Mouse (Mus musculus): ENCODE data around the gene Arf1.

Arf1 gene

DNA sequence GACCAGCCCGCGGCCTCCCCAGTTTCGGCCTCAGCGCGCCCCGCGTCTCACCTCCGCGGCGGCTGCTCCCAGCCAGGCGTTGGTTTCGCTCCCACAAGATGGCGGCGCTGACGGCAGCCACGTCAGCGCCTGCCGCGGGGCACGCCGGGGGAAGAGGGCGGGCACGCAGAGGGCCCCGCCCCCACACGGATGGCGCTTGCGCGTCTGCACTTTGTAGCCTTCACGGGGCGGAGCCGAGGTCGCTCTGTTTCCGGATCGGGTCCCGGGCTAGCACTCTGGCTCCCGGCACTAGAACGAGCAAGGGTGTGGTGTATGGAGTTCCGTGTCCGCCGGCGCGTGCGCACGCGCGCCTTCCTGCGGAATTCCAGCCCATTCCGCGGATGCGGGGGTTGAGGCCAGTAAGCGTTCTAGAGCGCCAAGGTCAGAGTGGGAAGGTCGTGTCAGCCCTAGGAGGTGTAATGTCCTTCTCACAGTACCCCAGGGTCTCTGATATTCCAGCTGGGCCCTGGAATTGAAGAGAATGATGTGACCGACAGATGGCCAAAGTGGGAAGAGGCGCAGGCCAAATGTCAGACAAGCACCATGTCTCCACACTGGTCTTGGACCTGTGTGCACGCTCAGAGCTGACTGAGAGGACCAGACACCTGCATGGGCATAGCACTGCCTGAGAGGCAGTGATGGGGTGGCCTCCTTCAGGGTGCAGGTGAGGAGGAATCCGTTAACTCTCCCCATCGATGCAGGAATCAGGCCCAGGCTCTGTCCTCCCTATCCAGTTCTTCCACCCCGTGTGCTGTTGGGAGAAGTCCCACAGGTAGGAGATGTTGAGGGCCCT is at the start of gene Arf1:
Arf1 (minus strand) TSS at position 149 of the 832 bp plus-strand sequence.
- peak; percentile 91 to 94 for DNase-seq (ENCODE audit: low spot score in 2 of 2)

DNA sequence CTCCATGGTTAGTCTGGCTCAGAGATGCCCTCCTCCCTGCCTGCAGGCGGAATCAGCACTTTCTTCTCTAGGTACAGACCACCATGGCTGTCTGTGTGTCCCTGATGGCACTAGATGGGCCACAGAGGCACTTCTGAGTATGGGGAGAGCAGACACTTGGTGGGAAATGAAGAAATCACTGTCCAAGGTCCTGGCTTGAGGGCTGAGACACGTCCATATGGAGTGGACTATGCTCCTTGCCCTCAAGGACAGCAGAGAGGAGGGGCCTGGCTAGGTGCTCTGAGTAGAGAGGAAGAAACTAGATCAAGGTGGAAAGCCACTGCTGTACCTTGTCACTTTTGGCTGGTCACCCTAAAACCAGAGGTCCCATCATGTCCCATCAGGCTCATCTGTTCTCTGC is 48.8 kb upstream of the Arf1 start:
- DNase-seq (ENCODE audit: low spot score in 2 of 2) = no peak

DNA sequence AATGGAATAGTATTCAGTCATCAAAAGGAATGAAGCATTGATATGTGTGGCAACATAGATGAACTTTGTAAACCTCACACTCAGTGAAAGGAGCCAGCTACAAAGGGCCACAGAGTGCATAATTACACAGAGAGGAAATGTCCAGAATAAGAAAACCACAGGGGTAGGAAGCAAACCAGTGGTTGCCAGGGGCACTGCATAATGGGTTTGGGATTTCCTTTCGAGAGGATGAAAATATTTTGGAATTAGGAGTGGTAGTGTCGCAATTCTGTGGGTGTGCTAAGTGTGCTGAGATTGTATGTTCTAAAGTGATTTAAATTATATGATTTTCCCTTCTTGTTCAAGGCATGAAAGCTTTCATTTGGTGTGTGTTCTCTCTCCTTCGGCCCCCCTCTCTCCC is 46.1 kb upstream of the Arf1 start:
- DNase-seq (ENCODE audit: low spot score in 2 of 2) = no peak

DNA sequence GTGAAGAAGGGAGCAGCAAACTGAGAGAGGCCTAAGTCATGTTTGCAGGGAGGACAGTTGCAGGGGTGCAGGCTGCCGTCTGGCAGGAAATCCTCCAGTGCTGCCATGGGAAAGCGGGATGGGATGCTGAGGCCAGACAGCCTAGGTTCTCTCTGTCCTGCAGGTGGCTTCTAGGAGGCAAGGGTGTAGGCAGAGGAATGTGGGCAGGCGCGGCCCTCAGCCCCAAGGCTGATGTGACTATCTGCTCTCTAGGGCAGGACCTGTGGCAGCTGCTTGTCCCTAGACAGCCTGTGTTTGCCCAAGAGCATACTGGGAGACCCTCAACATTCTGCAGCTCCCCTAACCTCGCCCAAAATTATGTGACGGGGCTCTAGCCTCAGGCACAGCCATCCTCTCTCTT is 38.7 kb upstream of the Arf1 start:
- no peak for DNase-seq (ENCODE audit: low spot score in 2 of 2)

DNA sequence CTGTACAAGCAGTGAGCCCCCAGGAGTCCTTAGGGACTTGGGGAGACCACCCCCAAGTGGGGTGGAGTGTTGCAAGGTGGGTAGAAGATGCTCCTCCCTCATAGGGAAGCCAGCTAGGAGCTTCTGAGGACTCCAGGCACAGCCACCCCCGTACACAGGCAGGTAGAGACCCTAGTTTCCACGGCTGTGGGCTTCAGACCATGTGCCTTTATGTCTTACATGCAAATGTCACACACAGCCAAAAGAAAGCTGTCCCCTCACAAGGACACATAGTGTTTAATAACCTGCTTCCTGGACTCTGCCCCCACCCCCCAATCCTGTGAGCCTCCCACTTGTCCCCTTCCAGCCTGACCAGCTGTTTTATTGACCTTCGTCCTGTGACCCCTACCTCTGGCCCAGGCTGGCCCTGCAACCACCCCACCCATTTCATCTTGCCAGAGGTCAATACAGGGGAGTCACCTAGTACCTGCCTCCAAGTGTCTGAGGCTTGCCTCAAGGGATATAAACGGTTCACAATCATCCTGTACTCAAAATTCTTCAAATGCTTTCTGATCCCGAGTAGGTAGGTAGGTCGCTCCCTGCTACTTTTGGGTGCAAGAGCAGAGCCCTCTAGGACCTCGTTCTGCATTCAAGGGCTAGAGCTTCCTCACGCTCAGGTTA is 37.2 kb upstream of the Arf1 start:
- DNase-seq (ENCODE audit: low spot score in 2 of 2) = no peak

DNA sequence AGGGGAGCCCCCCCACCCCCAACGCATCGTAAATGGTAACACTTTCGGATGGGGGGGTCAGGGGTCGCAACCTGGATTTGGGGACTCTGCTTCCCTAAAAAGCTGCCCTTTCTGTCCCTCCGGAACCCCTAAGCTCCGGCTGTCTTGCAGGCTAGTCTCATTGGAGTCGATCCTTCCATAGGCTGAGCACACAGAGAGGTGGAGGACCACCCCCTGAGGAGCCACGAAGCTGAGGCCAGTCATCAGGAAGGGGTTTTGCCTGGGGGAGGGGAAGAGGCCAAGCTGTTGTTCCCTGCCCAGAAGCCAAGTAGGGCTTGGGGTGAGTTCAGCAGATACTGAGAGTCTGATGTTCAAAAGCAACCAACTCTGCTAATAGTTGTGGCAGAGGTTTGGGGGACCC is 36.5 kb upstream of the Arf1 start:
- no peak for DNase-seq (ENCODE audit: low spot score in 2 of 2)

DNA sequence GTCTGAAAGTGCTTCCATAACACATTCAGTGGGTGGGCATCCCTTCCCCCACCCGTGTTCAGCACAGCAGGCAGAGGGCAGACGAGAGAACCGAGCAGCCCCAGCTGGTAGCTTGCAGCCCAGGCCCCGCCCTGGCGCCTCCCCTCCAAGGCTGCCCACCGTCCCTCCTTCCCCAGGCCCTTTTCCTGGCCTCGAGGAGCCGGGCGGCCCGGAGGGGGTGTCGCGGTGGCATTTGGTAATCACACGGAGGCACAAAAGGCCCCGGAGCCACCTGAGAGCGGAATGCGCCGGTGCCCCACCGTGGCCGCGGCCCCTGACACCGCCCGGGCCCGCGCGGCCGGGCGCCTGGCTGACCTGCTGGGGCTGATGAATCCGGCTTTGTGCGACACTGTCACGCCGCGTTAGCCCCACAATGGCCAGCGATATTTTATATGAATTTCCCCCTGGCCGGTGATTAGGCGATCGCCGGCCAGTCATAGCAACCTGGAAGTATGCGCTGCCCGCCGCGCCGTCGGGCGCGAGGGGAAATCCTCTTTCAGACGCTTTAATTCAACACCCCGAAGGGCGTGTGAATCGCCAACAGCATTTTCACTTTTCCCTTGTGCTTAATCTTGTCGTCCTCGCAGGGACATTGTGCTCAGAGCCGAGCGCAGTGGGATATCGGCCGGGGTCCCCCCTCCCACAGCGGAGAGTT is 35.9 kb upstream of the Arf1 start:
- DNase-seq (ENCODE audit: low spot score in 2 of 2) = peak; percentile 6 to 7

DNA sequence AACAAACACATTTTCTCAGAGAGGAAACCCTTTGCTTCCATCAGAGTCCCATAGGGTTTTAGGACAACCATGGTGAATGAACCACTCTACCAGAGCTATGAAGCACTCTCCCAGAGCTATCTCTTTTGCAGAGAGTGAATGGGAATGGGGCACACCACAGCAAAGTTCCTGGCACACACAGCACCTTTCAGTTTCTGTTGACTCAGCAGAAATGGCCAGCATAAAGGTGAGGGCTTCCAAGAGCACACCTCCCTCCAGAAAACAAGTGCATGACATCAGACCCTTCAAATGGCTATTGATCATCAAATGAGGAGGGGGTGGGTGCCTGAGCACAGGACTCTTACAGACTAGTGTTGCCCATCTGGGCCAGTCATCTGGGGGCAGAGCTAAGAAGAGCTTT is 34.2 kb upstream of the Arf1 start:
- DNase-seq (ENCODE audit: low spot score in 2 of 2) = no peak

DNA sequence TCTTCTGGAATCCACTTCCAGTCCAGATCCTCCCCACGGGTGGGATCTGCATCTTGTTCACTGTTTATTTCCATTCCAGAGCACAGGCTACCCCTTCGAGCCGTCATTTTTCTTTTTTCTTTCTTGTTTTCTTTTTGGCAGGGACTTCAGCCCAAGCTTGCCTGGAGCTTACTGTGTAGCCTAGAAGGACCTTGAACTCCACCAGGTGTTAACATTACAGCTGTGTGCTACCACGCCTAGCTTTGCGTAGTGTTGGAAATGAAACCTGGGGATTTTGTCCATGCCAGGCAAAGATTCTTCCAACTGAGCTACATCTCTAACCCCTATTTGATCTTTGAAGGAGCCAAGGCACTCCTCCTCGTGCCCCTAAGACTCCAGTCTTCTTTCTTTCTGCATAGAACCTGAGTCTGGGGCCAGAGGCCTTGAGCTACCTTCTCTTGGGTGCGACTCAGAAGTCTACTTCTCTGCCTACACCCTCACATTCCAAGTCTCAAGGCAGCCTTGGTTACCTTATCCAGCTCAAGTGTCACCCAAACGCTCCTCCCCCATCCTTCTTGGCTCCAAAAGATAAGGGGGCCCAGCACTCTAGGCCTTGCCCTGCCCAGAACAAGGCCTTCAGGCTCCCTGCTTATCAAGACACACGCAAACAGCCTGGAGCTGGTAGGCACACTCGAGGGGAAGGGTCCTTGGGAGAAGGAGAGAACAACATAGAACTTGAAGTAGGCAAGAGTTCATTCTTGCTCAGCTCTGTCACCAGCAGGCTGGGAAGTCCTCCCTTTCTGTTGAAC is 32.8 kb upstream of the Arf1 start:
- no peak for DNase-seq (ENCODE audit: low spot score in 2 of 2)

DNA sequence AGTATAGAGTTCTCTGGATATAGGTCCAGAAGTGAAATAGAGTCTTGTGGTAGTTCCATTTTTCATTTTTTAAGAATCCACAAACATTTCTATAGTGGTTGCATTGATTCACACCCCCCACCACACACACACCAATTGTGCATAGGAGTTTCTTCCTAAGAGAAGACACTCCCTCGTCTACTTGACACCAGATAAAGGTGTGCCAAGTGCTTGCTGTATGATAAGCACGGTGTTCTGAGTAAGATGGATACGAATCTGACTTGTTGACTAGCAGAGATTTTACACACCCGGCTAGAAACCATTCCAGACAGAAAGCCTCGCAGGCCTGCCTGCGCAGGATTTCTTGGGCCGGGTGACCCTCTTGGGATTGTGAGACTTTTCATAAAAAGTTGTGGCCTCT is 31.6 kb upstream of the Arf1 start:
- no peak for DNase-seq (ENCODE audit: low spot score in 2 of 2)

DNA sequence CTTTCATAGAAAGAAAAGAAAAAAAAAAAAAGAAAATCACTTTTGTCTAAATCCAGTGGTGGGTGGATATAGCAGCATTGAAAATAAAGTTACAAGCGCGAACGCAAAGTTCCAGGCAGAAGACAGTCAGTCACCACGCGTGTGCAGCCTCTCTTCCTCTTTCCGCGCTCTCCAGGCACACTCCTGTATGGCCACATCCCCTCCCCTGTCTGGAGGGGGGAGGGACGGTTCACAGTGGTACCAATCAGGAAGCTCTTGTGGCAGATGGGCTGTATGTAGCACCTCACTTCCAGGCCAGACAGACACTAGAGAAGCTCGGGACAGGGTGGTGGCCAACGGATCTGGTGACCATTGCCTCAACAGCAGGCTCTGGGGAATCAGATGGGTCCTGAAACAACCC is 20.0 kb upstream of the Arf1 start:
- no peak for DNase-seq (ENCODE audit: low spot score in 2 of 2)

DNA sequence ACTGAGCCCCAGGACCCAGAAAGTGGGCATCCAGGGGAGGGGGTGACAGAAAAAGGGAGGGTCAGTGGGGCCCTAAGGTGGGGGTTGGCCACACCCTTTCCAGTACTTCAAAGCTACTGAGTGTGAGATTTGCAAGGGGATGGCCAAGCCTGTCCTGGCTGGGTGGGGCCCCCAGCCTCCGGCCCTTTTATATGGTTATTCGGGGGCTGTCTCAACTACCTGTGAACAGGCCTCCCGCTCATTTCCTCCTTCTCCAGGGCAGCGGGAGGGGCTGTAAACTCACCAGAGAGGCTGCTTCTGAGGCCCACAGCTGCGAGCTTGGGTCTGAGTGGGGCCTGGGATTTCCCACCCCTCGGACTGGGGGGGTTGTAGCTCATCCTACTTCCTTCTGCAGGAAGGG is 15.8 kb upstream of the Arf1 start:
- DNase-seq (ENCODE audit: low spot score in 2 of 2) = no peak

DNA sequence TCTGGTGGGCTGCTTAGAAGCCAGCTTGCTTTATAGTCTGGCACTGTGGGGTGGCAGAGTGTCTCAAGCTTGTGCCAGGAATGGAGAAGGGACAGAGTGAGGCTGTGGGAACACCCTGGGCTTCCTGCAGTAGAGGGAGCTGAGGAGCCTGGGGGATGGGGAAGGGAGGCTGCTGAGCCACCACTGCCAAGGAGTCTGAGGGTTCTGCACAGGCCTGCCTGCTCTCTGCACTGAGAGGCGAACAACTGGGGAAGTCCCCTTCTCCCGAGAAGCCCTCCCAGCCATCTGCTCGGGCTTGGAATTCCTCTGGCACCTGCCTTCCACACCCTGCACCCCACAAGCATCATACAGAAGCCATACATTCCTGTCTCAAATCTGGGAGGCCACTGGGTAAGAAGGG is 13.8 kb upstream of the Arf1 start:
- DNase-seq (ENCODE audit: low spot score in 2 of 2) = no peak

DNA sequence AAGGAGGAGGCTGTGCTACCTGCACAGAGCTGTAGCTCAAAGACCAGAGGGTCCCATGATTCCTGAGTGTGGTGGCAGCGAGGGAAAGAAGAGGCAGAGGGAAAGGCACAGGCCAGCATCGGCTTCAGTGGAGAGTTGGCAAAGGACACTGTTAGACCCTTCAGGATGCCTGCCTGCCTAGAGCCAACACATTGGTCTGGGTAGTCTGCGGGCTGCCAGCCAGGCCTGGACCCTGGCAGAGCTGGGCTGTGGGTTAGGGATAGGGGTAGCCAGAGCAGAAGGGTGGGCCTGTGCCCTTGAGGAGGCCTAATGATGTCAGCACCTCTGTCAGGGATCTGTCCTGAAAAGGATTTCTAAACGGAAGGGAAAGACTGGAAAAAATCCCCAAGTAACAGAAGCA is 11.7 kb upstream of the Arf1 start:
- no peak for DNase-seq (ENCODE audit: low spot score in 2 of 2)

DNA sequence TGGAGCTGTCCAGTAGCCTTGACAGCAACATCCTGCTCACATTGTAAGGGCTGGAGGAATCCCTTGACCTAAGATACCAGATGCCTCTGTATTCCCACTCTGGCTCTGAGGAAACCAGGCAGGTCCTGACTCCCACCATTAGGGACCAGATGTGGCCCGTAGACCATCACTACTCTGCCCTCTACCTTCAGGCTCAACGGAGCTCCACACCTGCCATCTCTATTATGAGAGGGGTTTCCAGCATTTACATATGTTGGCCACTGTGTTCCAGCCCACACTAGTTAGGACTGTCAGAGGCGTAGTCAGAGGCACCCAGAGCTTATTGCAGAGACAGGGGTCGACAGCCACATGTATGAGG is 11.3 kb upstream of the Arf1 start:
- DNase-seq (ENCODE audit: low spot score in 2 of 2) = no peak

DNA sequence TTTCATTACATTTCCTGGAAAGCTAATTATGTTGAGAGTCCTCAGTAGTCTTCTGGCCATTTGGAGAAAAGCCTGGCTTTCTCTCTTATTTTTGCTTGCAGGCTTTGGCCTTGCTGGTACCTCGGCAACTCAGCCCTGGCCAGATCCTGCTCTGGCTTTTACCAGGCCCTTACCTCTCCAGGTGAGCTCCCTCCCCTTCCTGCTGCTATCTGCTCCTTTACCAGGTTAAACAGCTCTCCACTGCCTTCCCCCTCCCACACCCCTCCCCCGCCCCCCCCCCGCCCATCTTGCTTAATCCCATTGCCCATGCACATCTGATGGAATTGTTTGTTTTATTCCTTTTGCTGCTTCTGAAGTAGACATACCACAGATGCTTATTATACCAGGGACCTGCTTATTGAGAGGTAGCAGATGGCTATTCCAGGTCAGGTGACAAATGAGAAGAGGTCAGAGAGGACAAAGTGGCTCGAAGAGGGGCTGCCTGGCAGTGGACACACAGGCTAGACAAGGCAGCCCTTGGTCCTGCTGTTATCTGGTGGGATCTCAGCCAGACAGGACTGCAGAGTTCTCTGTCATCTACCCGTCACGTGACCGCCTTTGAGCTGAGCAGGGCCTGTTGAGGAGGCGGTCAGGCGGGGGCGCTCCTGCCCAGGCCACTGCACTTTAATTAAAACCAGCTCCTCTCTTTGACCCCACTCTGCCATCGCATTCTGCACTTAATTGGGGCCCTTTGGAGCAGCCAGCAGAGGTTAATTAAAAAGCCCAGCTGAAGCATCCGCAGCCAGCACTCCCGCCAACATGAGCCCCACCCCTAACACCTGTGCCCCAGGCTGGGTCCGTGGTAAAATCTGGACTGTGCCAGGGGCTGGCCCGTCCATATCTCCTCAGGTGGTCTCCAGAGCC is 10.7 kb upstream of the Arf1 start:
- DNase-seq (ENCODE audit: low spot score in 2 of 2) = peak; percentile 54 to 55

DNA sequence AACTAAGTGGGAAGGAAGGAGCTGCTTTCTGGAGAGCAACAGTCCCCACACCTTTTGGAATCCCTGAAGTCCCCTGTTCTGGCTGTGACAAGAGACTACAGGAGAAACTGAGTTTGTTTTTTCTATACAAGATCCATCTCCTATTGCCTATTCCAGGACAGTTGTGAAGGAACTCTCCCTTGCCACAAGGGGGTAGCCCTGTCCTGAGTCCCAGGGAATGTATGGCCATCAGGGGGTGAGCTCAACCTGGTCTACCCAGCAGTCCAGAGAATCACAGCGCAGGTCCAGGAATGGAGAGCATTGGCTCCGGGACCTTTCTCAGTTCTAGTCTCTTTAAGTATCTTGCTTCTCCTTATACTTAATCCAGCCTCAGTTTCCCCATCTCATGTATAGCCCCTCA is 4.7 kb upstream of the Arf1 start:
- no peak for DNase-seq (ENCODE audit: low spot score in 2 of 2)

DNA sequence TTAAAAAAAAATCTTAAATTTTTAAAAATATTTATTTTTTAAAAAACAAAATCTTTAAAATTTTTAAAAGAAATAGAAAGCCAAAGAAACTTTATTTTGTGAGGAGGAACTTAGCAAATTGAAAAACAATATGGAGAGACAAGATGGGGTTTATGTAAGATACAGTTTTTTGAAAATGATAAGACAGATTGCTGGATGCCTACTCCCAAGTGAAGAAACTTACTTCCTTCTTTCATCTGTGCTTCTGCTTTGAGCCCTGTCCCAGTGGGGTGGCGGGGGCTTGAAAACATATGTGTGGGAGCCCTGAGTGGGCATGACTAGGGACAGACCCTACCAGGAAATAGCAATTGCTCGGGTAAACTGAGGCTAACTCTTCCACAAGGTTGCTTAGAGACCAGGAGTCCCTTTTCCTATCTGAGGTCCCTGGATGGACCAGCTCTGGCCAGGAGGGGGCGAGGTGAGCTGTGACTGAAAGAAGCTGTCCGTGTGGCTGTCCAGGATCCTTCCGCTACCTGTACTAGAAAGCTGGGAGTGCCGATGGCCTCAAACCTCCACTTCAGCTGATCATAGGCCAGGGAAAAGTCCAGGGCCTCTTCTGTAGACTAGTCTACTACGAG is 2.2 kb upstream of the Arf1 start:
- peak; percentile 42 to 60 for DNase-seq (ENCODE audit: low spot score in 2 of 2)

DNA sequence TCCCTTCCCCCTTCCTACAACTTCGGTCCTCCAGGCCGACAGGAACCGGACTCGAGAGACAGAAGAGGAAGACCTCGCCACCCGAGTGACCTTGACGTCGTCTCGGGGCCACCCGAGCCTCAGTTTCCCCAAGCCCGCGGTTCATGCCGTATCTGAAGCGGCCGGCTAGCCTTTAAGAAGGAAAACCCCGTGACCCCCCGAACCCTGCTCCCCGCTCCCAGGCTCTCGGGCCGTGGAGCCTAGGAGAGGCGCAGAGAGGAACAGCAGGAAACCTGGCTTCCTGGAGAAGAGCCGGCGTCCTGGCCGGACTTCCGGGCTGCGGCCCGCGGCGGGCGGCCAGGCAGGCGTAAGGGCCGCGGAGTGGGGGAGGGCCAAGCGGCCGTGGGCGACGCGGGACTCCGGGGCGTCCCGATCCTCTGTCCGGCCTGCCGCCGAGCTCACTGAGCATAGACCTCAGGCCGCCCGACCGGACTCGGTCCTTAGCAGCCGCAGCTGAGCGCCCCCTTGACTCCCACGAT is 407 bp downstream of the Arf1 start:
- DNase-seq (ENCODE audit: low spot score in 2 of 2) = no peak
